Mouse (Mus musculus): ENCODE results near the gene Raet1e. TPM values are rescaled to one million over a fixed set of nuclear protein-coding genes. Genes with fewer than 3 reads are reported as not detected.

Gene Raet1e
- polyA plus RNA-seq (2014; fragmentation: Illumina TruSeq; extraction: RNeasy Lipid Tissue Mini Kit (QIAGEN cat#74804); ENCODE audit: low read depth, low replicate concordance): not detected

GRCm38 (mm10) chr10:22158310-22158999 lies at the start of gene Raet1e, which contains the start of gene H60b:
Gene Raet1e, plus strand, starts transcription at chr10:22158569.
Gene H60b, plus strand, starts transcription at chr10:22158586.

GRCm38 (mm10) chr10:22149073-22149690 lies 9.2 kb upstream of the Raet1e start, which contains the start of gene E030030I06Rik:
Gene E030030I06Rik, minus strand, starts transcription at chr10:22149270.

GRCm38 (mm10) chr10:22360252-22360651 lies 201.9 kb downstream of the Raet1e start, which contains the start of gene Raet1d:
Gene Raet1d, plus strand, starts transcription at chr10:22360552.

Other genes starting within 250 kb of the Raet1e start
- not detected for gene 4930444G20Rik, start 90.5 kb upstream of the Raet1e start, polyA plus RNA-seq (2014; fragmentation: Illumina TruSeq; extraction: RNeasy Lipid Tissue Mini Kit (QIAGEN cat#74804); ENCODE audit: low read depth, low replicate concordance)
- 6.1 TPM for gene E030030I06Rik, start 9.3 kb upstream of the Raet1e start, polyA plus RNA-seq (2014; fragmentation: Illumina TruSeq; extraction: RNeasy Lipid Tissue Mini Kit (QIAGEN cat#74804); ENCODE audit: low read depth, low replicate concordance)
- not detected for gene H60b, start within 50 bp of the Raet1e start, polyA plus RNA-seq (2014; fragmentation: Illumina TruSeq; extraction: RNeasy Lipid Tissue Mini Kit (QIAGEN cat#74804); ENCODE audit: low read depth, low replicate concordance)
- gene Raet1d, start 202.0 kb downstream of the Raet1e start, polyA plus RNA-seq (2014; fragmentation: Illumina TruSeq; extraction: RNeasy Lipid Tissue Mini Kit (QIAGEN cat#74804); ENCODE audit: low read depth, low replicate concordance): 0.37 TPM